Mouse (Mus musculus): ENCODE data around the gene Skil.
A peak's percentile ranks its signal among the peaks of the same experiment; 100 is the strongest.

The Skil gene

GRCm38 (mm10) chr3:31094531-31095178 lies at the start of gene Skil:
Gene Skil, plus strand, starts transcription at chr3:31095058.
- DNase-seq, result peak; percentile 99

GRCm38 (mm10) chr3:31047263-31047662 lies 47.6 kb upstream of the Skil start:
- no peak for DNase-seq

GRCm38 (mm10) chr3:31049087-31049486 lies 45.8 kb upstream of the Skil start:
- DNase-seq, result no peak

GRCm38 (mm10) chr3:31050375-31050774 lies 44.5 kb upstream of the Skil start:
- no peak for DNase-seq

DNA sequence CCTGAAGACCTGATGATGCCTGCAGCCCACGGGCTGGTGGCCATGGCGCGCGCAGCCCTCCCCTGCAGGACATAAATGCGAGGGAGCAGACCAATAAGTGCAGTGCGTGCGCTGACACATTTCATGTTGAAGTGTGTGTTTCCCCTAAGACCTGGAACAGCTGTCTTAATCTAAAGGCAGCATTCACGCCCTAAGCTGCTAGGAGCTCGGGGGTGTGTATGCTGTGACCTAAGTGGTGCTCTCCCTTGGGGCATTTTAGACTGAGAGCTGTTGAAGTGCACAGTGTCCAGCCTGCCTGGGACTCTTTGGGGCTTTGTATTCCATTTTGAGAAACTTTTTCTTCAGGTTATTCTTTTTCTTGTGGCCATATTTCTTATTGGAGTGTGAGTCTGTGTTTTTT lies 43.1 kb upstream of the Skil start:
- peak; percentile 7 for DNase-seq

DNA sequence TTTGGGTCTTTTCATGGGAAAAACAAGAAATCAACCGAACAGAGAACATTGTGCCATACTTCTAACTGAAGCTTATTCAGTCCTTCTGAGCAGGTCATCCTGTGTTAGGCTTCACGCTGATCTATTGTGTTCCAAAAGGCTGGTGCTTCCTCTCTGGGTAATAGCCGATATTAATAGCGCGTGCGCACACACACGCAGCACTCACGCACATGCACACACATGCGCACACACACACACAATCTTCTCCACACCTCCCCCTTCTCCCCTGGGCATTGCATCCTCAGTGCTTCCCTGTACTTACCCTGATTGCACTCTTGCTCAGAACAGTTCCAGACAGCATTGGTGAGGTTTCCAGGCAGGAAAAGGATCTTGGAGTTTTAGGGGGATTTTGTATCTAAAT lies 41.7 kb upstream of the Skil start:
- no peak for DNase-seq

DNA sequence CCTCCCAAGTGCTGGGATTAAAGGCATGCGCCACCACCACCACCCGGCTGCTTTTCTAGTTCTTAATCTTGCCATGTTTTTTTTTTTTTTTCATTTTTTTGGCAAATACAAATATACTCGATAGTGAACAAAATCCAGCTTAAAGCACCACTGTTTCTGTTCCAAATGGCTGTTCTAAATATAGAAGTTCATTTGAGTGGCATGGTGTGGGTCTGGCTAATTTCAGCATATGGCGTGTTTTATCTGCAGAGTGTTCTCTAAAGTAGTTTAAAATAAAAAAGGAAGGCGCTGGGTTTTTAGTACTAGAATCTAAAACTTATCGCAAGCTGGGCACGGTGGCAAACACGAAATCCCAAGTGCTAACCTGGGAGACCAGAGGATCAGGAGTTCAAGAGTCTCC lies 40.0 kb upstream of the Skil start:
- DNase-seq, result no peak

- DNase-seq, result peak; percentile 65
Observed at GRCm38 (mm10) chr3:31056047-31056650, 38.7 kb upstream of the Skil start.

GRCm38 (mm10) chr3:31056651-31057627 lies 37.9 kb upstream of the Skil start:
- peak; percentile 90 for DNase-seq

DNA sequence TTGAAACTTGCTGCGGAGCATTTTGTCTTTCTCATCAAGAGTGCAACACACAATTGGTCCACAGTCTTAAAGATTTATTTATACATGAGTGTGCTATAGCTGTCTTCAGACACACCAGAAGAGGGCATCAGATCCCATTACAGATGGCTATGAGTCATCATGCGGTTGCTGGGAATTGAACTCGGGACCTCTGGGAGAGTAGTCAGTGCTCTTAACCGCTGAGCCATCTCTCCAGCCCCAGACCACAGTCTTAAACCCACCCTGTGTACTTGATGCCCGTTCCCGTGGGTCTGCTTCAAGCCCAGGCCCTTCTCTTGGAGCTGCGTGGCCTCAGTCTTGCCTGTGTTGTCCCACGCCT lies 34.1 kb upstream of the Skil start:
- DNase-seq, result no peak

DNA sequence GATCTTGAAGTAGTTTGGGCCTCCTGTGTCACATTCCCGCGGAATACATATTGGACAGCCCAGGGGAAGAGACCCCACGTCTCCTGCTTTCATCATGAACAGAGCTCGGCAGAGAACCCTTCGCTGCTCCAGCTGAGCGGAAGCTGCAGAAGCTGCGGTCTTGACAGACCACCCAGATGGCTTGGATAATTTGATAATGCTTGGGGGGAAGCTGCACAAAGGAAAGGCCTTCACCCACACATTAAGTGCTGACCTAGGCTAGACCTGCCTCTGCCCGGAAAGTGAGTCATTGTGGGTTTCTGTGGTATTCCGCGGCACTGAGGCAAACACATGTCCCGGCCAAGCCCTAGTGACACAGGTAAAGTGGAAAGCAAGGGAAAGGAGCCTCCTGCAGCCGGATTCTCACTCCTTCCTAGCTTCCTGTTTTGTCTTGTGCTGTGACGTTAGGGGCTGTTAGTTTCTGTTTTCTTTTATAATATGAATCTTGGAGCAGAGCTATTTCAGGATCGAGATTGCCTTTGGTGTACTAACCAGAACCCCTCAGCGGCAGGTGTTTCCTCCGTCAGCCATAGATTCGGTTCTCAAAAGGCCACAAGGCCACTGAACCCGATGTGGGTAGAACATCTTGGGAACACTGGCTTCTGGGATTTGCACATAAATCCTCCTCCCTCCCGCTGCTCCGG lies 33.6 kb upstream of the Skil start:
- no peak for DNase-seq

GRCm38 (mm10) chr3:31061786-31062120 lies 33.1 kb upstream of the Skil start:
- no peak for DNase-seq

- DNase-seq, result no peak
Observed at GRCm38 (mm10) chr3:31062325-31062724, 32.5 kb upstream of the Skil start.

- no peak for DNase-seq
Observed at GRCm38 (mm10) chr3:31068482-31068881, 26.4 kb upstream of the Skil start.

DNA sequence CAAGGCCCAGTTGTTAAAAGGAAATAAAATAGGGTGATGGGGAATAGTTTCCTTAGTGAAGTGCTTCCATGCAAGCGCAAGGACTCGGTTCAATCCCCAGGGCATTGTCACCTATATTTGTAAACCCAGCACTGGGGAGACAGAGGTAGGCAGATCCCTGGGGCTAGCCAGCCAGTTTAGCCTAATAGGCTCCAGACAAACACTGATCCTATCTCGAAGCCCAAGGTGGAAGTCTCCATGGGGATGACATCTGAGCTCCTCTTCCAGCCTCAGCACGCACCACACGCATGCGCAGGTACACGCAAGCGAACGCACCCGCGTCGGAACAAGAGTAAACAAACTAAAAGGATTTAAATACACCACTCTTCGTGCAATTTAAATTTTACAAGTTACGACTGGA lies 23.1 kb upstream of the Skil start:
- DNase-seq, result no peak

GRCm38 (mm10) chr3:31075808-31076207 lies 19.1 kb upstream of the Skil start:
- no peak for DNase-seq

- DNase-seq, result no peak
Observed at GRCm38 (mm10) chr3:31077068-31077703, 17.7 kb upstream of the Skil start.

DNA sequence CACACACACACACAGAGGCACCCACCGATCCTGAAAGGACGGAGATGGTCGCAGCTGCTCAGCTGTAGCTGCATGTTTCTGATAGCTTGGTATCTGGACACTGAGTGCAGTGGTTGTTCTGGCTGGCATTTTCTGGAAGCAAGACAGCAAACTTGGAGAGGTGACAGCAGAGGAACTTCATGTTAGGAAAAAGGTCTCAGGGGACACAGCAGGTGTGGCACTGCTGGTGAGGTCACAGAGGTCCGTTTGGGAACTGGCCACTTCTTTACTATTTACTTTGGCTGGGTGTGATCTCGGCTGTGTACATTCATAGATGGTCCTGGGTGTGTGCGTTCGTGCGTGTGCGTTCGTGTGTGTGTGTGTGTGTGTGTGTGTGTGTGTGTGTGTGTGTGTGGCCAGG lies 15.4 kb upstream of the Skil start:
- DNase-seq, result no peak

DNA sequence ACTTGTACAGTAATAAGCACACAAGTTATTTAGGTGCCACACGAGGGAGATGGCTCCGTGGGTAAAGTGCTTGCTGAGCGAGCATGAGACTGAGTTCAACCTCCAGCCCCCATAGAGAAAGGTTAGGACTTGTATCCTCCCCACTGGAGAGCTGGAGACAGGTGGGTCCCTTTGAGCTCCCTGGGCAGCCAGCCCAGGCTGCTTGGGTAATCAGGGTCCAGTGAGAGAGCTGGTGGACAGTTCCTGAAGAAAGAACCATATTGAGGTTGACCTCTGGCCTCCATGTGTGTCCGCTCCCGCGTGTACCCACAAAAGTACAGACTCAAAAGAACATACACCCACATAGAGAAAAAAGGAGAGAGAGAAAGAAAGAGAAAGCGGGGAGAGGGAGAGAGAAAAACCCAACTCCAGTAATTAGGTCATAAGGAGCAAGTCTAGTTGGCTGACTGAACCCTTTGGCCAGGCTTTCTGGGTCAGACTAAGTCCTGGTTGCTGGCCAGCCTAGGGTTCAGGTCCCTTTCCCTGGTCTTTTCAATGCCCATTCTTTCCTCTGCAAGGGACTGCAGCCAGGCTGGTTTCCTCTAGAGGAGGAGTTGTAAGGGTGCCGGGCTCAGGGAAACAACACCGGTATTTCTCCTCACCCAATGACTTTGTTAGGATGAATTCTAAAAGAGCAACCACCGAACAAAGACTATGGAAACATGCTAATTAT lies 13.9 kb upstream of the Skil start:
- no peak for DNase-seq

GRCm38 (mm10) chr3:31082838-31083506 lies 11.9 kb upstream of the Skil start:
- DNase-seq, result no peak

- DNase-seq, result peak; percentile 13
Observed at GRCm38 (mm10) chr3:31083507-31084245, 11.2 kb upstream of the Skil start.

All from embryo, embryonic 11 days (tissue).